Mouse (Mus musculus) spleen, postnatal 14 days (tissue): ENCODE measurements around the gene Btbd2.
"Not testable (repeated sequence)": the region's sequence is repeated elsewhere in the genome, so short reads cannot be mapped to it uniquely, and the experiment has no call there.

Experiments
- DNase-seq, 2 experiments: peaks; one replicate each; pipeline ENCODE4 v3.0.0; 2021 to 2022; ENCODE audit warnings: low spot score in 2 of 2

The Btbd2 gene

DNA sequence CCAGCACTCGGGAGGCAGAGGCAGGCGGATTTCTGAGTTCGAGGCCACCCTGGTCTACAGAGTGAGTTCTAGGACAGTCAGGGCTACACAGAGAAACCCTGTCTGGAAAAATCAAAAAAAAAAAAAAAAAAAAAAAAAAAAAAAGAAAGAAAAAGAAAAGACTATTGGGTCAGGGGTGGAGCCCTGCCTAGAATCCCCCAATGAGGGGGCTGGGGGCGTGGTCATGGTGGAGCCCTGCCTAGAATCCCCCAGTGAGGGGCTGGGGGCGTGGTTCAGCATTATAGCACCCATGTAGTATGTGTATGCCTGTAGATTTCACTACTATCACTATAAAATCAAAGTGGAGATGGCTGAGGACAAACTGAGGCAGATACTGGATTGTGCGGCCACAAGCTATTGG lies 7.0 kb downstream of the Btbd2 start:
- DNase-seq: not testable (repeated sequence)

DNA sequence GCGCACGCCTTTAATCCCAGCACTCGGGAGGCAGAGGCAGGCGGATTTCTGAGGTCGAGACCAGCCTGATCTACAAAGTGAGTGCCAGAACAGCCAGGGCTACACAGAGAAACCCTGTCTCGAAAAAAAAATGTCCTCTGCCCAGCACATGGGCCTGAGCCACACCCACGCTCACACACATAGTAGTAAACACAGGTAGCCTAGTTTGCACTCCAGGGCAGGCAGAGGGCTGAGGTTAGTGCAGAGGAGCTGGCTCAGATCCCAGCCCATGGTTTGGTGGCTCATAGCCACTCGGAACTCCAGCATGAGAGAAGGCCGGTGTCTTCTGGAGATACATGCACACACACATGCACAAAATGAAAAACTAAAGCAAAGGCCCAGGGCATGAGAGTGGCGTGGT lies 9.9 kb downstream of the Btbd2 start:
- no peak for DNase-seq

DNA sequence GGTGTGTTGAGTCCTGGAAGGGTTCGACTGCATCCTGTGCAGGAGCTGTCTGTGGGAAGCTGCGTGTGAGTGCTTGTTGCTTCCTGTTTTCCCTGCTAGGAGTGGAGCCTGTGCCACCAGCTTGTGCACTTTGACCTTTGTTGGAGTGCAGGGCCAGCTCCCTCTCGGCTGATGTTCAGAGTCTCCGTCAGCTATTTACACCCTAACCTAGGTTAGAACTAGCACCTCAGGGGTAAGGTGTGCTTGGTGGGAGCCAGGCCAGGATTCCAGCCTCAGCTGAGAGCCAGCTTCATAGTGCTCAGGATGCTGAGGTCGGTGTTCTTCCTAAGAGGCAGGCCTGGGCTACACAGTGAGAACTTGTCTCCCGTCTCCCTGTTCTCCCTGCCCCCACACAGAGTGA lies 21.5 kb downstream of the Btbd2 start:
- no peak for DNase-seq

DNA sequence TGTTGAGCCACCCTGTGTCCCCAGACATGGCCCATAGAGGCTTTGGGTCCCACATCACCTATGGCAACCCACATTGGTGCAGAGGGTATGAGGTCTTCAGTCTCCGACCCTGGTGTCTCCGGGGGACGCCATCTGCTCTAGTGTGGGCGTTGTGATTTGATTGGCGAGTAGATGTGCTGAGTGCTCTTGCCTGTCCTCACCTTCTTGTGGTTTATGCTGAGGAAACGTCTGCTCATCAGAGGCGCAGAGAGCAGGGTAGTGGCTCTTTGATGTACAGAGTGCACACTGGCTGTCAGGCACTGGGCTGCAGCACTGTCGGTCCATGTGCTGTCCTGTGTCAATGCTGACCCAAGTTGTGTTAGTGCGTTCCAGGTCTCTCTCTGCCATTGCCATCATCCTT lies 27.9 kb downstream of the Btbd2 start:
- no peak for DNase-seq

DNA sequence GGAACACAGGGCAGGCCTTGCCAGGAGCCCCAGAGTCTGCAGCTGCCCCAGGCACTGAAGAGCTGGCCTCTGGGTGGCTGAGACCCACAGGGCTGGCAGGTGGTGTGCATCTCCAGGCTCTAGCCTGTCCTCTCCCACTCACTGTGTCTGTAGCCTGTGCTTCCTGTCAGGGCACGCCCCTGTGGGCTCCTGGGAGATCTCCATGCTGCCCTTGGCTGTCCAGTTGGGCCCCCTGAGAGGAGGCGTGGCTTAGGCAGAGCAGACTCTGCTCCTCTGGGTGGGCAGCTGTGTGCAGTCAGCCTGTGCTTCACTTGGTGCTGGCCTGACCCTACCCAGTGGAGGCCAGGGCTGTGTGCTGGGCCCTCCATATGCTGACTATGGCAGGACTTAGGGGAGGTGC lies 29.2 kb downstream of the Btbd2 start:
- DNase-seq: no peak

DNA sequence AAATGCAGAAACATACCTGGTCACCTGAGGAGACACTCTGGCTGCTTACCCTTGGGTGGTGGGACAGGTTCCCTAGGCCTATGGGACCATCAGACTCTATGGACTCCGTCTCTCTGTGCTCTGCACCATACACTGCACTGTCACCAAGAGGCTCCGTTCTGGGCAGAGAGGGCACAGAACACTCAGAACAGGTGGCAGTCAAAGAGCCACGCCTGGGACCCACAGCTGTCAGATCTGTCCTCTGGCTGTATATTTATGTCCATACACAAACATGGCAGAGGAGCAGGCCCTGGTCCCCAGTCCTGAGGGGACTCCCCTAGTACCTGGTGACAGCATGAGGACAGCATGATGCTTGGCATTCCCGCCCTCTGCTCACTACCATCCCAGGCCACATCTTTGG lies 31.1 kb downstream of the Btbd2 start:
- no peak for DNase-seq

DNA sequence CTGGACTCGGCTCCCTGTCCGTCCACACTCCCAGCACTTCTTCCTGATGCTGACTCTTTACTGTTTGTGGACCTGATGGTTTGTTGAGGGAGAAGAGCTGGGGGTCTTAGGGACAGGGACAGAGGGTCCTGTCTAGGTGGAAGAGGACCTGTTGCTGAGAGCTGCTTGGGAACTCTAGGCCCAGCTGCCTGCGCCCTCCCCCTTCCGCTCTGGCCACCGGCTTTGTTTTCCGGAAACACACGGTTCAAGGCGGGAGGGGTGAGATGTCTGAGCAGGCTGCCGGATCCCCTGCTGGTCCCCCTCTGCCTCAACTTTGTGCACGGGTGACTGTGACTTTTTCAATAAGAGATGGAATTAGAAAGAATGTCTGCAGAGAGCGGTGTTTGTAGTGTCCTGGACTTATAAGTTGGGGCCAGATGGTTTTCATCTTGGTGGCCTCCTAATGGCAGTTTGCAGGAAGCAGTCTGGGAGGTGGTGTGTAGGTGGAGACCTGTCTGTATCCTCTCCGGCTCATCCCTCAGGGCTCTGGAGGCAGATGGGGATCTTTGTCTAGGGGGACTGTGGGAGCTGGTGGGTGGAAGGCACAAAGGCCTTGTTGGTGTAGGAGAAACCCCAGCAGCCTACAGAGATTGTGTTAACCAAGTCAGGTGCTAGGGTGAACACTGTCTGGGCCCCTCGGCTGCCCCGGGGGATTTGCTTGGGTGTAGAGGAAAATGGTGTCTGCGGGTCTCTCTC lies 33.2 kb downstream of the Btbd2 start:
- DNase-seq: peak; percentile 52 to 66

DNA sequence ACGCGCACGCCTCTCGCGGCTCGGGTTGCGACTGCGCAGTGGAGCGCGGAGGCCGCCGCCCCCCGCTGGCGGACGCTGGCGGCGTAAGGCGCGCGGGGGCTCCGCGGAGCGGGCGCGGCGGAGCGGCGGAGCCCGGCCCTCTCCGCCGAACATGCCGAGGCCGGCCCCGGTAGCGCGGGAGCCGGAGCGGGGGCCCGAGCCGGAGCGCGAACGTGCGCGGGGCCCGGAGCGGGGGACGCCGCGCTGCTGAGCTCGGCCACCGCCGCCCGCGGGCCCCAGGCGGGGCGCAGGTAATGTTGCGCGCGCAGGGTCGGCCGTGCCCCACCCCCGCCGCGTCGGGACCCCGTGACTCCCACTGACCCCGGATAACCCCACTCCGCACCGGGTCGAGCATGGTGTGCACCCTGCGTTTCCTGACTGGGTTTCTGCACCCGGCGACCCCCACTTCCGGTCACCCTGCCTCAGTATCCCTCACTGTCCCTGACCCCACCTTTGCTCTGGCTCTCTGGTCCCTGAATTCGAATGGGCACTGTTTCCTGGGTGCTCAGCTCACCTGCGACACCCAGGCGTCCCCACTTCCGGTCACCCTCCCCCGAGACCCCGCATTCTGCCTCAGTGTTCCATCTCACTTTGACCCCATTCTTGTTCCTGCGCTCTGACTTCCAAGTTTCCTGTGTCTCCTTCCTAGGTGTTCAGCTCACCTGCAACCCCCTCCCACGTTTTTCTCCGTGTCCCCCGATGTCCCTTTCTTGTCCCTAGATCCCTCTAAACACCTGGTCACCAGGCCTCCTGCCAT lies 34.0 kb downstream of the Btbd2 start, which contains the start of gene Csnk1g2:
TSS of gene Csnk1g2 (plus strand) at position 178 of the 796 bp plus-strand sequence.
- DNase-seq: peak; percentile 48 to 70

DNA sequence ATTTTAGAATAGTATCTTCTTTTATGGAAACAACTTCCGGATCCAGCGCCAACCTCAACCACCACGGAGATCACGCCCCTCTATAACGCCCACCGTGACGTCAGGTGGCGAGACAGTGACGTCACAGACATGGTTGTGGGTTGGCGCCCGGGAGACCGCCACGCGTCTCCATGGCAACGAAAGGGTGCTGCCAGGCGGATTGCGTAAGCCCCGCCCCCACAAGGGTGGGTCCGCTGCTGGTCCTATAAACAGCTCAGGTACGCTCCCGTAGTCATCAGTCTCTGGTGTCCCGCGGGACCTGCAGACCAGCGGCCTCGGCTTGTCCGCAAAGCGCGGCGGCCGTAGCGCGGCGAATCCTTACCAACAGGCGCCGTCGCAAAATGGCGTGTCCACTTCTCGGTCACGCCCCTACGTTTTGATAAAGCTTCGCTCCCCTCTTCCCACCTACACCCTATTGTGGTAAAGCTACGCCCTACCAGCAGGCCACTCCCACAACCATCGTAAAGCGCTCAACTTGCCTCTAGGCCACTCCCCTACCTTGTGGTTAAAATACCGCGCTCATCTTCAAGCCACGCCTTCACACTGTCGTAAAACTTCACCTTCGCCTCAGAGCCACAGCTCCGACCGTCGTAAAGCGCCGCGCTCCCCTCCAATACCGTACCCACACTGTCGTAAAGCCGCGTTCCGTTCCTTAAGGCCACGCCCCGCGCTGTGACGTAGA lies 34.8 kb downstream of the Btbd2 start:
- DNase-seq: peak; percentile 98 to 99

DNA sequence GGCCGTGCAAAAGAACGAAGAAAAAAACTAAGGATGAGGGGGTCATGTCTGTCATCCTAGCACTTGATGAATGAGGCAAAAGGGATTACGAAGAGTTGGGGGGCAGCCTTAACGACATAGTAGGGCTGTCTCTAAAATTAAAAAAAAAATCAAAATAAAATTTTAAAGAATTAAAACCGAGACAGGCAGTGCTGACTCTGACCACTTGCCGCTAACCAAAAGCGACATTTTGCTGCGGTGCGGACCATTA lies 35.3 kb downstream of the Btbd2 start:
- DNase-seq: no peak

DNA sequence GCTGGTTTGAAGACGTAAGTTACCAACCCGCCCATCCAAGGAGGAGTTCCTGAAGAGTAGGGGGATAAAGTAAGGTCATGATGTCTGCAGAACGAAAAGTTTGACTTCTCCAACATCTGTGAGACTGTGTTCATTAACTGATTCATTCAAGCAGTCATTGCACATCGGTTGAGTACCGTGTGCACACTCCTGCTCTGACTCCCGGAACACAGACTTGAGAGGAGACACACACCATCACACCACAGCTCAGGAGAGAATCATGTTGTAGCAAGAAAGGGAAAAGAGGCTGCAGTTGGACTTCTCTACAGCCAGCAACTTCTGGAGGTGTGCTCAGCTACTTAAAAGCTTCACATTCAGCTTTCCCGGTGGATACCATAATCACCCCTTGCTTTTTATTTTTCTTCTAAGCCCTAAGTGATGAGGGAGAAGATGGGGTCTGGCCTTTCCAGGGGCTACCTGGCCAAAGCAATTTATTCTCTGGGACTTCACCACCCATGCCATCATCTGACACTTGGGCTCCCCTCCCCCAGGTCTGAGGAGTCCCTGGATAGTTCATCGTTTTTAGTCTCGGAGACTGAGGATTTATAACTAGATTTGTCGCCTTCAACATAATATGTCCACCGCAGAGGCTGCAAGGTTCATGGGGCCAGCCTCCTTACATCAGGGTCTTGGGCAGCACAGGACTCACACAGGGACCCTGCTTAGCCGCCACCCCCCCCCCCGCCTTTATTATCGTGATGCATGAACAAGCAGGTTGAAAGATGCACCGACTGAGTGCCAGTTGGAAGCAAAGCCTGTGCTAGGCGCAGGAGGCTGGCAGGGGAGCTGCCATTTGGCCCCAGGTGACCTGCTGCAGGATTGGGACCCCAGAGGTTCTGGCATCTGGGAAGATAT lies 35.8 kb downstream of the Btbd2 start:
- DNase-seq: no peak

DNA sequence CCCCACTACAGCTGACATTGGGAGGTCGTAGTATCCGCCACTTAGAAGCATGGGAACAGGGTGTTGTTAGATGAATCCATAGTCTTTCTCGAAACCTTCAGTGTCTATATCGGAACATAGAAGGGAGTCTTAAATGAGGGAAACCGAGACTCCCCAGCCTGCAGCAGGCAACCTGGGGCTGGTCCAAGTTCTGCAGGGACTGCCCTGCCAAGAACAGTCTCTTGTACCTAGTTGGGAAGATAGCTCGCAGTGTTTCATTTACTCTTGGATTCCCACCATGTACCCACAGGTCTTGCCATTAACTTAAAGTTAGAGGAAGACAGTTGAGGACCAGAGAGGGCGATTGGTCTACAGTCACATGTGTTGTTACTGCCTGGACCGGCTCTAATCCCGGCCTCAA lies 36.5 kb downstream of the Btbd2 start:
- no peak for DNase-seq

DNA sequence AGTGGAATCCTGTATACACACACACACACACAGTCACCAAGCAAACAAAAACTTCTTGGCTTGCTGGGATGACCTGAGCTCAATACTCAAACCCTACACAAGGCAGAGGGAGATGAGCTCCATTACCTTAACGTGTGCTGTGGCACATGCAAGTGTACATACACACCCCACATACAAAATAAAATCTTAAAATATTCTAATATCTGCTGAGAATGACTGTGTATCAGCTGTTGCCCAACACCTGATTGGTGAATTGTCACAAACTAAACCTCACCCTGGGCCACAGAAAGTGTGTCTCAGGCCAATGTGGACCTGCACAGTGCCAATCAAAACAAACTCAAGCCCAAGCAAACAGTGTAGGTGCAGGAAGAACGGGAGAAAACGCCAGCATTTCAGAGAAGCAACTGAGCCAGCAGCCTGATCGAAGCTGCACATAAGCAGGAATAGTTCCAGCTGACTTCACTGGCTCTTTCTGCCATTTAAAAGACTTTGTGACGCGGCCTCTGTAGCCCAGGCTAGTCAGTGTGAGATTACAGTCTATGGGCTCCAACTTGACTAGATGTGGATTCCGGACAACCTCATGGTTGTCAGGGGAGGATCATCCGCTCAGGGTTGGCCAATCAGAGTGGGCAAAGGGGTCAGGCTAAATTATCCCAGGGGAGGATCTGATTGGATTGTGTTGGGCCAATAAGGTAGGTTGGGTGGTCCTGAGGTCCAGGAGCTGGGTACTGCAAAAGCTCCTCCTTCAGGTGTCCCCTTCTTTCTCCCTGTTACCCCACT lies 37.2 kb downstream of the Btbd2 start:
- DNase-seq: no peak

DNA sequence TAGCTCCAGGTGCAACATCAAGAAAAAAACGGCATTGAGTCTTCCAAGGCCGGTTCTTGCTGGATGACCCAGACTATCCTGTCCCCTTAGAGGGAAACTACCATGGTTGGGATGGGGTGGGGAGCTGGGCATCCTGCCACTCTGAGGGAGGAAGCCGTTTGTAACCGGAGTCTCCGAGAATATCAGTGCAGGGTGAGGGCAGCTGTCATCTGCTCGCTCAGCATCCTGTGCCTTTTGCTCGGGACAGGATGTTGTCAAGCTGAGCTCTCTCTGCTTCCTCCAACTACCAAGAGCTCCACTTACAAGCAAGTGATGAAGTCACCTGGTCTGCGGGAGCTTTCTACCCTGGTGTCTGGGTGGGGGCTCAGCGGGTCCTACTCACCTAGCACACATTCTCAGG lies 38.7 kb downstream of the Btbd2 start:
- peak in 1 of 2 experiments; percentile 22 for DNase-seq

DNA sequence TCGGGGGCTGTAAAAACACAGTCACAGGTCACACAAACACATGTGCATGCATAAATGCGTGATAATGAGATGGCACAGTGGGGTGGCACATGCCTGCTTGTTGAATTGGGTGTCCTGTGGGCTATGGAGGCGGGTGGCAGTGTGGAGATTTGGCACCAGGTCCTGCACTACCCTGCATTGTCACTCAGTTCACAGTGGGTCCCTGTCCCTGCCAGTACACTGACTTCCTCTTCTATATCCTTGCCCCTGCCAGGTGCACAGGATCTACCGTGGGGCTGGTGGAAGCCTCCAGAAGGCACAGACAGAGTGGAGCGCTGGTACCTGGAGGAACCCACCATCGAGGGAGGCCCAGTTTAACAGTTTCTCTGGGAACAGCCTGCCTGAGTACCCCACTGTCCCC lies 42.5 kb downstream of the Btbd2 start:
- no peak for DNase-seq

DNA sequence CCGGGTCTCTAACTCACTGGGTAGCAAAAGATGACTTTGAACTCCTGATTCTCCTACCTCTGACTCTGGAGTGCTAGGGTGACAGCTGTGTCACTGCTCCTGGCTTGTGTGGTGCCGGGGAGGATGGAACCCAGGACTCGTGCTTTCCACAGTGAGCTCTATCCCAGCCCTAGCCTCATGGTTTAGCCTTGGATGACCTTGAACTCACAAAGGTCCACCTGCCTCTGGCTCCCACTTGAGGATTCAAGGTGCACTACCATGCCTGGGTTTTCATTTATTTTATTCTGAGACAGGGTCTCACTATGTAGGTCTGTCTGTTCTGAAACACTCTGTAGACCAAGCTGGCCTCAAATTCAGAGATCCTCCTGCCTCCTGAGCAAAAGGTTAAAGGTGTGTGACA lies 43.0 kb downstream of the Btbd2 start:
- no peak for DNase-seq

DNA sequence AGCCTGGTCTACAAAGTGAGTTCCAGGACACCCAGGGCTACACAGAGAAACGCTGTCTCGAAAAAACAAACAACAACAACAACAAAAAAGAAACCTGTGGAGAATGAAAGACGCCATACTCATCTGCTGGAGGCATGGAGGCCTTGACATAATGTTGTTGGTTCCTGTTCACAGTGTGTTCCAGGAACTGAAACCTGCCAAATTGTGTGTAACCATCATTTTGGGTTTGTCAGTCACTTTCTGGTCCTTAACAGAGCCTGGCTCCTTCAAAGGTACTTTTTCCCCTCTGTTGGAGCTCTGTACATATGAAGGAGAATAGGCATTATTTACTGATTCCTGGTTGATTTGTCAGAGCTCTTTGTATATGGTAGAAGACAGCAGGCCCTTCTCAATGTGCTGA lies 45.0 kb downstream of the Btbd2 start:
- no peak for DNase-seq

DNA sequence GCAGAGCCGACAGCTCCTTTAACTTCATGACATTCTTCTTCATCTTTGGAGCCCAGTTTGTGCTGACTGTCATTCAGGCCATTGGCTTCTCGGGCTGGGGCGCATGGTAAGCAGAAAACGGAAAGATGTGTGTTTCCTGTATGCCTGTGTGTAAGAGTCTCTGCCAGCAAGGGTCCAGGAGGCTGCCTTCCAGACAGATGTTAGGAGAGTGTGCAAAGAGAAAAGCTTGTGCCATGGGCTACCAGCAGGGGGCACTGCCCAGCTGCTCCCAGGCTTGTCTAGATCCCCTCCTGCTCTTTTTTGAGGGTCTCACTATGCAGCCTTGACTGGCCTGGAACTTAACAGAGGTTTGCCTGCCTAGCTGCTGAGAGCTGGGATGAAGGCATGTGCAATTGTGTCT lies 45.8 kb downstream of the Btbd2 start:
- DNase-seq: peak; percentile 50 to 58

DNA sequence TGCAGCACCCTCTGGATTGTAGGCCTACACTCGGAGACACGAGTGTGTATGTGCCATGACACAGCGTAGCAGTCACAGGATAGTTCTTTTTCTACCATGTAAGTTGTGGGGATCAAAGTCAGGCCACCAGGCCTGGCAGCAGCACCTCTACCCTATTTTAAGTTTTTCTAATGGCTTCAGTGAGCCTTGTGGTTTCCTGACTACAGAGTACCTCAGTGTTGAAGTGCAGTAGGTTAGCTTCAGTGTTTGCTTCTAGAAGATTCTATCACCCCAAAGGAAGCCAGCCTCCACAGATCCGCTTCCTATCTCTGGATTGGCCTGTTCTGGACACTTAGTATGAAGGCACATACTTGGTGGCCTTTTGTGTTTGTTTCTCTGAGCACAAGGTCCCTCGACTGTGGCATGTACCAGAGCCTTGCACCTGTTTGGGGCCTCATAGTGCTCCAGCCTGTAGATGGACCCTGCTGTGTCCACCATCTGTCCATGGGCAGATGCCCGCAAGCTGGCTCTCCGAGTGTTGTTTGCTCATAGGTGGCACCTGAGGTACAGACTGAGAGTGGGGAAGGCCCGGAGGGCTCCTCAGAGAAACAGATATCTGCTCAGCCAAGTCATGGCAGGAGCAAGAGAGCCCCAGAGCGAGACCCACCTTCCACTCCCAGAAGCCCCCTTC lies 46.6 kb downstream of the Btbd2 start:
- DNase-seq: no peak

DNA sequence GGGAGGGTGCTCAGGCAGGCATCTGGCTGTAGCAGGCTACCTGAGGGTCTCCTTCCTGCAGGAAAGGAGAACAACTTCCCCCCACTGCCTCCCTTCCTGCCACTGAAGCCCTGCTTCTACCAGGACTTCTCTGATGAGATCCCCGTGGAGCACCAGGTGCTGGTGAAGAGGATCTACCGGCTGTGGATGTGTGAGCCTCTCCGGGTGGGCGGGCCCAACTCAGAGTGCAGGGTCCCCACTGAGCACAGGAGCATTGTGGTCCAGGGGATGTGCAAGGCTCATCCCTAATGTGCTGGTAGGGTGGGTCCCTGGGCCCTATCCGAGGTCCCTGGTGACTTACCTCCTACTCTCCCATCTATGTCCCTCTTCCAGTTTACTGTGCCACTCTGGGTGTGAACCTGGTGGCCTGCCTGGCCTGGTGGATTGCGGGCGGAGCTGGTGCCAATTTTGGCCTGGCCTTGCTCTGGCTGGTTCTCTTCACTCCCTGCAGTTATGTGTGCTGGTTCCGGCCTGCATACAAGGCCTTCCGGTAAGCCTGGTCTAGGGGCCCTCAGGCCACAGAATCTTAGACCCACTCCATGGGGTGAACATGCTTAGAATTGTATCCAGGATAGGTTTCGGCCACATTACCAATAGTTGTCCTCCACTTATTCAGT lies 47.5 kb downstream of the Btbd2 start:
- DNase-seq: no peak
